Mouse (Mus musculus): ENCODE data around the gene Plekhb1. TPM values are rescaled to one million over a fixed set of nuclear protein-coding genes. Genes with fewer than 3 reads are reported as not detected.

The Plekhb1 gene
- 0.53 and 0.63 TPM in 2 replicates for polyA plus RNA-seq (2011; ENCODE audit: insufficient read length, low read depth, missing spikeins)

- Histone ChIP-seq H3K27ac (ENCODE audit: insufficient read depth, low read length) (no peak within 1 kb of the TSS), H3K4me3 (ENCODE audit: insufficient read depth, low read length) (no peak within 1 kb of the TSS), H3K4me1 (ENCODE audit: control insufficient read depth, insufficient read depth, low read length) (no peaks in the 10 kb centered on the region)
- TF ChIP-seq CTCF (IDR thresholded peaks at IDR 0.05; ENCODE audit: borderline replicate concordance, insufficient read depth, low read length) (no peak), POLR2A (IDR thresholded peaks at IDR 0.05; ENCODE audit: low read depth, low read length) (no peak)
These were observed at the start of gene Plekhb1 for GRCm38 (mm10) chr7:100662231-100662630. Gene Plekhb1, minus strand, starts transcription at chr7:100662414.

- peaks cover 5% of the 10 kb centered on the region; the same call in 1 of the 2 replicates for H3K4me1 ChIP-seq (ENCODE audit: control insufficient read depth, insufficient read depth, low read length)
- peak overlapping the region; percentile 76 for H3K27ac ChIP-seq (ENCODE audit: insufficient read depth, low read length)
- TF ChIP-seq POLR2A (IDR thresholded peaks at IDR 0.05; ENCODE audit: low read depth, low read length) (no peak), CTCF (IDR thresholded peaks at IDR 0.05; ENCODE audit: borderline replicate concordance, insufficient read depth, low read length) (no peak)
- H3K4me3 ChIP-seq (ENCODE audit: insufficient read depth, low read length), result peak overlapping the region; percentile 61
These were observed 44.8 kb upstream of the Plekhb1 start for GRCm38 (mm10) chr7:100706883-100707480.

GRCm38 (mm10) chr7:100706143-100706841 is 44.1 kb upstream of the Plekhb1 start, which contains the start of gene Fam168a:
Gene Fam168a, plus strand, starts transcription at chr7:100706635.
- TF ChIP-seq CTCF (IDR thresholded peaks at IDR 0.05; ENCODE audit: borderline replicate concordance, insufficient read depth, low read length) (peak; percentile 17; the same call in 1 of the 2 replicates), POLR2A (IDR thresholded peaks at IDR 0.05; ENCODE audit: low read depth, low read length) (peak; percentile 95)

GRCm38 (mm10) chr7:100699771-100700770 is 37.9 kb upstream of the Plekhb1 start:
- no peak overlapping the region for H3K4me3 ChIP-seq (ENCODE audit: insufficient read depth, low read length)
- no peaks in the 10 kb centered on the region for H3K4me1 ChIP-seq (ENCODE audit: control insufficient read depth, insufficient read depth, low read length)
- TF ChIP-seq POLR2A (IDR thresholded peaks at IDR 0.05; ENCODE audit: low read depth, low read length) (no peak), CTCF (IDR thresholded peaks at IDR 0.05; ENCODE audit: borderline replicate concordance, insufficient read depth, low read length) (no peak)
- no peak overlapping the region for H3K27ac ChIP-seq (ENCODE audit: insufficient read depth, low read length)

More at GRCm38 (mm10) chr7:100706143-100706841, 44.1 kb upstream of the Plekhb1 start, which contains the start of gene Fam168a:
- Histone ChIP-seq H3K4me1 (ENCODE audit: control insufficient read depth, insufficient read depth, low read length) (peaks cover 5% of the 10 kb centered on the region; the same call in 1 of the 2 replicates), H3K4me3 (ENCODE audit: insufficient read depth, low read length) (peak within 1 kb of the TSS; percentile 61), H3K27ac (ENCODE audit: insufficient read depth, low read length) (peak within 1 kb of the TSS; percentile 86)

- no peak overlapping the region for H3K4me3 ChIP-seq (ENCODE audit: insufficient read depth, low read length)
- H3K27ac ChIP-seq (ENCODE audit: insufficient read depth, low read length), result no peak overlapping the region
- no peaks in the 10 kb centered on the region for H3K4me1 ChIP-seq (ENCODE audit: control insufficient read depth, insufficient read depth, low read length)
- TF ChIP-seq POLR2A (IDR thresholded peaks at IDR 0.05; ENCODE audit: low read depth, low read length) (no peak), CTCF (IDR thresholded peaks at IDR 0.05; ENCODE audit: borderline replicate concordance, insufficient read depth, low read length) (no peak)
These were observed 31.0 kb upstream of the Plekhb1 start for GRCm38 (mm10) chr7:100693199-100693598.

GRCm38 (mm10) chr7:100688471-100688870 is 26.3 kb upstream of the Plekhb1 start:
- TF ChIP-seq CTCF (IDR thresholded peaks at IDR 0.05; ENCODE audit: borderline replicate concordance, insufficient read depth, low read length) (no peak), POLR2A (IDR thresholded peaks at IDR 0.05; ENCODE audit: low read depth, low read length) (no peak)
- H3K4me3 ChIP-seq (ENCODE audit: insufficient read depth, low read length), result no peak overlapping the region
- no peaks in the 10 kb centered on the region for H3K4me1 ChIP-seq (ENCODE audit: control insufficient read depth, insufficient read depth, low read length)
- no peak overlapping the region for H3K27ac ChIP-seq (ENCODE audit: insufficient read depth, low read length)

- Histone ChIP-seq H3K4me3 (ENCODE audit: insufficient read depth, low read length) (no peak overlapping the region), H3K4me1 (ENCODE audit: control insufficient read depth, insufficient read depth, low read length) (no peaks in the 10 kb centered on the region), H3K27ac (ENCODE audit: insufficient read depth, low read length) (no peak overlapping the region)
- TF ChIP-seq CTCF (IDR thresholded peaks at IDR 0.05; ENCODE audit: borderline replicate concordance, insufficient read depth, low read length) (peak; percentile 92), POLR2A (IDR thresholded peaks at IDR 0.05; ENCODE audit: low read depth, low read length) (no peak)
These were observed 23.1 kb upstream of the Plekhb1 start for GRCm38 (mm10) chr7:100685061-100686030.

GRCm38 (mm10) chr7:100684538-100684937 is 22.3 kb upstream of the Plekhb1 start:
- H3K4me3 ChIP-seq (ENCODE audit: insufficient read depth, low read length), result no peak overlapping the region
- TF ChIP-seq CTCF (IDR thresholded peaks at IDR 0.05; ENCODE audit: borderline replicate concordance, insufficient read depth, low read length), result no peak
- no peak for TF ChIP-seq POLR2A (IDR thresholded peaks at IDR 0.05; ENCODE audit: low read depth, low read length)

More at GRCm38 (mm10) chr7:100684538-100684937, 22.3 kb upstream of the Plekhb1 start:
- no peaks in the 10 kb centered on the region for H3K4me1 ChIP-seq (ENCODE audit: control insufficient read depth, insufficient read depth, low read length)
- H3K27ac ChIP-seq (ENCODE audit: insufficient read depth, low read length), result no peak overlapping the region

Measured in embryonic fibroblast, embryonic 13.5 days (primary cell).